ENCODE assay signal across 8 mouse cellular contexts in genomic region chr15:79891436-79892212, GRCm38 (mm10). TPM values are rescaled to one million over a fixed set of nuclear protein-coding genes. Genes with fewer than 3 reads are reported as not detected.
DNase-seq lines count a peak whose midpoint lies in the region; ATAC-seq lines count a peak whose summit lies in the region.

Apobec3 (plus strand) TSS chr15:79891659.

- 0 out of 2 replicates have a peak within 1 kb of the TSS, but pooled peaks have one; percentile 22 for H3K27ac ChIP-seq in intestine, embryonic 15.5 days
- peak within 1 kb of the TSS; percentile 80 for H3K27ac ChIP-seq in liver, embryonic 16.5 days (ENCODE audit: low read length)
- H3K27ac ChIP-seq in neural tube, embryonic 12.5 days: no peak within 1 kb of the TSS

- H3K4me1 ChIP-seq in intestine, embryonic 15.5 days (replicated peaks): peaks cover 12% of the 10 kb centered on the region
- peaks cover 42% of the 10 kb centered on the region for H3K4me1 ChIP-seq in liver, embryonic 16.5 days (ENCODE audit: control insufficient read depth, low read depth, low read length)
- H3K4me1 ChIP-seq in neural tube, embryonic 12.5 days: peaks cover 3% of the 10 kb centered on the region

- peak within 1 kb of the TSS; percentile 42 for H3K4me3 ChIP-seq in intestine, embryonic 15.5 days (replicated peaks)
- H3K4me3 ChIP-seq in liver, embryonic 16.5 days (ENCODE audit: low read depth, low read length): peak within 1 kb of the TSS; percentile 81
- peak within 1 kb of the TSS; percentile 28 for H3K4me3 ChIP-seq in neural tube, embryonic 12.5 days

- H3K27me3 ChIP-seq in intestine, embryonic 15.5 days (replicated peaks): no peaks in the 10 kb centered on the region
- H3K27me3 ChIP-seq in liver, embryonic 16.5 days (ENCODE audit: control insufficient read depth, insufficient read depth, low read depth, low read length): no peaks in the 10 kb centered on the region
- peaks cover 7% of the 10 kb centered on the region; the same call in 1 of the 2 replicates for H3K27me3 ChIP-seq in neural tube, embryonic 12.5 days (replicated peaks)

- ATAC-seq in activated CD4-positive, CD25-positive, alpha-beta regulatory T cell, adult 4 months: peak; percentile 46
- peak; percentile 71 for ATAC-seq in intestine, embryonic 15.5 days
- ATAC-seq in liver, embryonic 16.5 days (ENCODE audit: low read depth): peak; percentile 60
- ATAC-seq in neural tube, embryonic 12.5 days (ENCODE audit: low FRiP score, low read depth): no peak

- WGBS in intestine, embryonic 15.5 days: 4% methylated on average over 20 of the region's 20 CpGs
- under 1% methylated on average over 20 of the region's 20 CpGs for WGBS in liver, embryonic 16.5 days (ENCODE audit: insufficient replicate concordance)
- WGBS in neural tube, embryonic 12.5 days: 2% methylated on average over 20 of the region's 20 CpGs

- no peaks in the 10 kb centered on the region for H3K36me3 ChIP-seq in intestine, embryonic 15.5 days
- H3K36me3 ChIP-seq in liver, embryonic 16.5 days (ENCODE audit: control insufficient read depth, insufficient read depth): no peaks in the 10 kb centered on the region
- H3K36me3 ChIP-seq in neural tube, embryonic 12.5 days: no peaks in the 10 kb centered on the region

- H3K9ac ChIP-seq in intestine, embryonic 15.5 days: peak within 1 kb of the TSS; percentile 34
- H3K9ac ChIP-seq in liver, embryonic 16.5 days (ENCODE audit: low read depth, low read length): peak within 1 kb of the TSS; percentile 82
- 0 out of 2 replicates have a peak within 1 kb of the TSS, but pooled peaks have one; percentile 14 for H3K9ac ChIP-seq in neural tube, embryonic 12.5 days

- peak; percentile 90 for DNase-seq in A20 (ENCODE audit: low read depth, low spot score)
- DNase-seq in embryo, embryonic 10 days (ENCODE audit: low spot score): peak; percentile 82
- DNase-seq in gonadal fat pad, adult 2 months (ENCODE audit: low read depth): no peak
- DNase-seq in thymus, postnatal 10 days (ENCODE audit: low spot score in 2 of 2): peak; percentile 70 to 91

- H3K9me3 ChIP-seq in intestine, embryonic 15.5 days: no peaks in the 10 kb centered on the region
- no peaks in the 10 kb centered on the region for H3K9me3 ChIP-seq in liver, embryonic 16.5 days (replicated peaks; ENCODE audit: control insufficient read depth, low read length)
- no peaks in the 10 kb centered on the region for H3K9me3 ChIP-seq in neural tube, embryonic 12.5 days

- peak within 1 kb of the TSS; percentile 75 for H3K4me2 ChIP-seq in intestine, embryonic 15.5 days (replicated peaks)
- H3K4me2 ChIP-seq in liver, embryonic 16.5 days (ENCODE audit: low read depth, low read length): peak within 1 kb of the TSS; percentile 95
- H3K4me2 ChIP-seq in neural tube, embryonic 12.5 days (replicated peaks): peak within 1 kb of the TSS; percentile 57

RNA-seq across cellular contexts. Expression of gene Apobec3, which starts in this region (rescaled TPM):
- 100 to 1,000 TPM; 505 to 519 TPM for polyA plus RNA-seq in activated CD4-positive, CD25-positive, alpha-beta regulatory T cell, adult 4 months (2017; shearing (Covaris generic))
- 47.7 and 56.4 TPM in 2 replicates for polyA plus RNA-seq in gonadal fat pad, adult 2 months (2012; rRNA removed)
- polyA plus RNA-seq in intestine, embryonic 15.5 days (2015; fragmentation: Nextera tagmentation; extraction: Ambion mirVana): 13.1 and 15.4 TPM in 2 replicates
- 33.1 and 35.2 TPM in 2 replicates for polyA plus RNA-seq in liver, embryonic 16.5 days (2015; fragmentation: Nextera tagmentation; extraction: Ambion mirVana)
- 5.5 and 5.8 TPM in 2 replicates for polyA plus RNA-seq in neural tube, embryonic 12.5 days (2016; fragmentation: Nextera tagmentation; extraction: Ambion mirVana)

Comparison
In these comparisons a context has a peak if more than half of its experiments do, and no peak if none do; other contexts are left out.
1. H3K4me3 ChIP-seq: peak in every context shown above with its lines; median percentile 81 in liver, embryonic 16.5 days; 42 in intestine, embryonic 15.5 days; 28 in neural tube, embryonic 12.5 days.
2. H3K9ac ChIP-seq: peak in every context shown above with its lines; median percentile 82 in liver, embryonic 16.5 days; 34 in intestine, embryonic 15.5 days; 14 in neural tube, embryonic 12.5 days.